Comparison of ENCODE assay signal across 25 mouse cellular contexts in the genomic region with DNA sequence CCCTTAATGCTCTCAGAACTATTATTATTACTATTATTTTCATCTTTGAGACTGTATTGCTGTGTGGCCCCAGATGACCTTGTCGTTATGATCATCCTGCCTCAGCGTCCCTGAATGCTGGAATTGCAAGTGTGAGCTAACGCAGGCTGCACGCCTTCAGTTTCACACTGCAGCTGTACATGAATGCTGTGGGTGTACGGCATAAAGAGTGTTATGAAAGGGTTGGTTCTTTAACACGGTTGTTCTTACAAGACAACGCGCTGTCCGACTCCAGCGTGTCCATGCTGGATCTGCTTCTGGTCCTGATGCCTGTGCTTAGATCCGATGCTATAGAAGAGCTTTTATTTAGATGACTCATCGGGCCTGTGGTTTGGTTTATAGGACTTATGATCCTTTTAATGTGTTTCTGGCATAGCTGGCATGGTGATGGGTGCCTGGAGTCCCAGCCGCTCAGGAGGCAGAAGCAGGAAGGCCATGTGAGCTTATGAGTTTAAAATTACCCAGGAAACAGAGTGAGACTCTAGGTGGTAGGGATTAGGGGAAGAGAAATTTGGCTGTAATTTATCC. TPM values are rescaled to one million over a fixed set of nuclear protein-coding genes. Genes with fewer than 3 reads are reported as not detected.
DNase-seq lines count a peak whose midpoint lies in the region; ATAC-seq lines count a peak whose summit lies in the region.
"Had no signal": no experiment of that assay in that cellular context is flagged by ENCODE, and none has a peak within 500 bp of the region (broad histone marks: within the 10 kb centered on the region; RNA-seq: fewer than 3 reads in every experiment).

No protein-coding gene starts in this region.

- no peaks in the 10 kb centered on the region; the same call in 1 of the 2 replicates for H3K4me1 ChIP-seq in heart, embryonic 11.5 days (ENCODE audit: control insufficient read depth, insufficient read depth, low read length)
- H3K4me1 ChIP-seq: embryonic facial prominence, embryonic 15.5 days; hindbrain, embryonic 15.5 days had no signal

- 94% methylated on average over 13 of the region's 13 CpGs for WGBS in heart, embryonic 11.5 days (ENCODE audit: insufficient replicate concordance)

- H3K9ac ChIP-seq in heart, embryonic 11.5 days (ENCODE audit: low read depth, low read length), result no peak overlapping the region
- H3K9ac ChIP-seq: embryonic facial prominence, embryonic 15.5 days; heart, embryonic 12.5 days; hindbrain, embryonic 15.5 days had no signal

- H3K36me3 ChIP-seq in heart, embryonic 11.5 days (ENCODE audit: control insufficient read depth, insufficient read depth, low read length), result peaks cover 27% of the 10 kb centered on the region

- H3K27ac ChIP-seq in heart, embryonic 11.5 days (ENCODE audit: low read depth, low read length), result no peak overlapping the region
- H3K27ac ChIP-seq: embryonic facial prominence, embryonic 15.5 days; forebrain, embryonic 10.5 days; heart, adult 2 months; hindbrain, embryonic 10.5 days; hindbrain, embryonic 15.5 days had no signal

- H3K9me3 ChIP-seq in heart, embryonic 11.5 days (replicated peaks; ENCODE audit: control insufficient read depth, low read length), result no peaks in the 10 kb centered on the region
- H3K9me3 ChIP-seq: embryonic facial prominence, embryonic 15.5 days; forebrain, embryonic 10.5 days; heart, embryonic 12.5 days; hindbrain, embryonic 10.5 days; hindbrain, embryonic 15.5 days had no signal

- ATAC-seq in heart, embryonic 11.5 days (replicated peaks; ENCODE audit: insufficient number of reproducible peaks, low FRiP score, low TSS enrichment), result no peak
- ATAC-seq in megakaryocyte-erythroid progenitor cell, adult 5-6 weeks (replicated peaks; ENCODE audit: low FRiP score, low TSS enrichment, poor library complexity, severe bottlenecking), result no peak
- ATAC-seq: activated CD4-positive, CD25-positive, alpha-beta regulatory T cell, adult 4 months; forebrain, embryonic 16.5 days; intestine, embryonic 16.5 days; Patski had no signal

- no peak overlapping the region for H3K4me3 ChIP-seq in heart, embryonic 11.5 days (ENCODE audit: low read depth, low read length)
- H3K4me3 ChIP-seq: embryonic facial prominence, embryonic 15.5 days; erythroblast, embryonic 14.5 days; forebrain, embryonic 10.5 days; heart, adult 2 months; heart, embryonic 12.5 days; hindbrain, embryonic 10.5 days; hindbrain, embryonic 15.5 days had no signal

- no peaks in the 10 kb centered on the region for H3K27me3 ChIP-seq in heart, embryonic 11.5 days (ENCODE audit: control insufficient read depth, insufficient read depth, low read length)
- H3K27me3 ChIP-seq: embryonic facial prominence, embryonic 15.5 days; heart, embryonic 12.5 days; hindbrain, embryonic 15.5 days; Patski had no signal

- no peak overlapping the region for H3K4me2 ChIP-seq in heart, embryonic 11.5 days
- H3K4me2 ChIP-seq: embryonic facial prominence, embryonic 15.5 days; heart, embryonic 12.5 days; hindbrain, embryonic 15.5 days had no signal

- DNase-seq in heart, adult 11 months, result peak; percentile 66
- peak; percentile 44 for DNase-seq in right cerebral cortex, adult 18-20 months
- DNase-seq in right cerebral cortex, postnatal 14 days, result no peak
- DNase-seq in brain, adult 2 months (ENCODE audit: low read depth, low spot score), result peak; percentile 70
- DNase-seq in cerebellum, postnatal 14 days, result no peak
- DNase-seq: adrenal gland, postnatal 25 days; cerebellum, postnatal 10 days; embryo, embryonic 11 days; gastrocnemius, postnatal 10 days; heart, adult 2 months had no signal

RNA-seq across cellular contexts. Expression of gene Mrps35, which starts 6.8 kb away (rescaled TPM):
- polyA plus RNA-seq in heart, embryonic 11.5 days (2014; fragmentation: Nextera tagmentation; extraction: Ambion mirVana), result 128 and 135 TPM in 2 replicates
- 94.4 and 113 TPM in 2 replicates for total RNA-seq in megakaryocyte-erythroid progenitor cell, adult 5-6 weeks (2014; fragmentation: Nextera tagmentation)
- 115 and 125 TPM in 2 replicates for total RNA-seq in megakaryocyte-erythroid progenitor cell, adult 5-6 weeks (2017)

RNA-seq across cellular contexts. Expression of gene Rep15, which starts 16.9 kb away (rescaled TPM):
- polyA plus RNA-seq in heart, embryonic 11.5 days (2014; fragmentation: Nextera tagmentation; extraction: Ambion mirVana), result 1.1 and 1.3 TPM in 2 replicates
- total RNA-seq in megakaryocyte-erythroid progenitor cell, adult 5-6 weeks (2014; fragmentation: Nextera tagmentation), result 1.0 and 1.3 TPM in 2 replicates
- total RNA-seq in megakaryocyte-erythroid progenitor cell, adult 5-6 weeks (2017), result 0.57 TPM in 1 of 2 replicates, not detected in the other
- total RNA-seq: common myeloid progenitor, adult 5-6 weeks had no signal
- polyA plus RNA-seq: erythroblast, embryonic 14.5 days had no signal

RNA-seq across cellular contexts. Expression of gene Mansc4, which starts 37.5 kb away (rescaled TPM):
- polyA plus RNA-seq in heart, embryonic 11.5 days (2014; fragmentation: Nextera tagmentation; extraction: Ambion mirVana), result 0.37 and 0.59 TPM in 2 replicates
- total RNA-seq in megakaryocyte-erythroid progenitor cell, adult 5-6 weeks (2014; fragmentation: Nextera tagmentation), result not detected in 2 replicates
- not detected in 2 replicates for total RNA-seq in megakaryocyte-erythroid progenitor cell, adult 5-6 weeks (2017)
- total RNA-seq: adrenal gland, postnatal 25 days; common myeloid progenitor, adult 5-6 weeks; gastrocnemius, postnatal 10 days; heart, adult 2 months; heart, postnatal 25 days; MEL had no signal
- polyA plus RNA-seq: erythroblast, embryonic 14.5 days; heart, adult 2 months had no signal

RNA-seq across cellular contexts. Expression of gene Klhl42, which starts 41.9 kb away (rescaled TPM):
- polyA plus RNA-seq in heart, embryonic 11.5 days (2014; fragmentation: Nextera tagmentation; extraction: Ambion mirVana), result 6.2 and 6.3 TPM in 2 replicates
- 11.2 and 12.9 TPM in 2 replicates for total RNA-seq in megakaryocyte-erythroid progenitor cell, adult 5-6 weeks (2014; fragmentation: Nextera tagmentation)
- 7.3 and 9.1 TPM in 2 replicates for total RNA-seq in megakaryocyte-erythroid progenitor cell, adult 5-6 weeks (2017)

Comparison
In these comparisons a context has a peak if more than half of its experiments do, and no peak if none do; other contexts are left out.
1. DNase-seq: peak in heart, adult 11 months (single experiment), right cerebral cortex, adult 18-20 months (single experiment) and brain, adult 2 months (single experiment); none in right cerebral cortex, postnatal 14 days (single experiment) and cerebellum, postnatal 14 days (0 of 2).